Mouse (Mus musculus) yolk sac, embryonic 10.5 days (tissue): Measurements from ENCODE around the gene Eif3f.

Experiments
- DNase-seq: peaks from one replicate; pipeline ENCODE4 v3.0.0-alpha.2; 2017; ENCODE audit warnings: low spot score

Eif3f gene

GRCm38 (mm10) chr7:108968201-108968600 is 34.0 kb downstream of the Eif3f start:
- no peak for DNase-seq

- DNase-seq, result no peak
Measured at GRCm38 (mm10) chr7:108972273-108972672, 38.1 kb downstream of the Eif3f start.

- no peak for DNase-seq
Measured at GRCm38 (mm10) chr7:108985934-108986708, 51.9 kb downstream of the Eif3f start.

GRCm38 (mm10) chr7:108991207-108991606 is 57.0 kb downstream of the Eif3f start:
- no peak for DNase-seq
